ENCODE assay signal across 12 mouse cellular contexts in genomic region chr3:151329801-151330200, GRCm38 (mm10).
"Had no signal": no experiment of that assay in that cellular context is flagged by ENCODE, and none has a peak within 500 bp of the region (broad histone marks: within the 10 kb centered on the region; RNA-seq: fewer than 3 reads in every experiment).

No protein-coding gene starts in this region.

- H3K27ac ChIP-seq: limb, embryonic 13.5 days; liver, embryonic 14.5 days; midbrain, embryonic 12.5 days; neural tube, embryonic 13.5 days; stomach, embryonic 15.5 days had no signal

- H3K36me3 ChIP-seq: limb, embryonic 13.5 days; midbrain, embryonic 12.5 days; neural tube, embryonic 13.5 days; stomach, embryonic 15.5 days had no signal

- H3K4me3 ChIP-seq: limb, embryonic 13.5 days; midbrain, embryonic 12.5 days; neural tube, embryonic 13.5 days; stomach, embryonic 15.5 days had no signal

- DNase-seq: left cerebral cortex, postnatal 4 days; lung, adult 18-20 months; retina, postnatal 1 day; right cerebral cortex, postnatal 4 days; thymus, adult 2 months; thymus, postnatal 25 days had no signal

- H3K9ac ChIP-seq: limb, embryonic 13.5 days; liver, embryonic 14.5 days; midbrain, embryonic 12.5 days; neural tube, embryonic 13.5 days; stomach, embryonic 15.5 days had no signal

- H3K4me1 ChIP-seq: stomach, embryonic 15.5 days had no signal

- H3K4me2 ChIP-seq: limb, embryonic 13.5 days; midbrain, embryonic 12.5 days; neural tube, embryonic 13.5 days; stomach, embryonic 15.5 days had no signal

- H3K9me3 ChIP-seq: limb, embryonic 13.5 days; midbrain, embryonic 12.5 days; neural tube, embryonic 13.5 days; stomach, embryonic 15.5 days had no signal

- H3K27me3 ChIP-seq: limb, embryonic 13.5 days; midbrain, embryonic 12.5 days; neural tube, embryonic 13.5 days; stomach, embryonic 15.5 days had no signal

- ATAC-seq: midbrain, embryonic 16.5 days had no signal
